Mouse (Mus musculus): ENCODE data around the gene Otop3. TPM values are rescaled to one million over a fixed set of nuclear protein-coding genes. Genes with fewer than 3 reads are reported as not detected.

Otop3 gene
- polyA plus RNA-seq, 1 experiment from 2014 or later, result 0.28 TPM

DNA sequence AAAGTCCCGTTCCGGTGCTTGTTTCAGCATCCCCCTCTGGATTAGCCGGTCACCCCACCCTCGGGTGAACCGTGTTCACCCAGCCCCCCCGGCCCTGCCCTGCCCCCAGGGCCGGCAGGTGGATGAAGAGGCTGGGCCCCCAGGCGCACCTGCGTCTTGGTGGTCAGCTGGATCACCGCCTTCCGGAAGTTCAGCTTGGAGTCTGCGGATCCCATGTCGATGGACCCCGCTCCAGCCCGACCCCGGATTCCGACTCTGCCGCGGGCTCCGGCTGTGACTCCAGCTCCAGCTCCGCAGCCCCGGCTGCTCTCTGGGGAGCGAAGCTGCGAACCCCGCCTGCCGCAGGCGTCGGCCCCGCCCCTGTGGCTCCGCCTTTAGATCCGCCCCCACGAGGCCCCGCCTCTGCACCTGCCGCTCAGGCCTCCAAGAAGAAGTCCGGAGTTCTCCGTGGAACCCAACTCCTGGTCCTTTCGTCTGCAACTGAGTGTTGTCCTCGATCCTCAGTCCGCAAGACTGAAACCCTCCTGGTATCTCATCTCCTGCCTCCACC lies 32.9 kb downstream of the Otop3 start, which contains the start of gene Hid1:
Hid1 (minus strand) TSS at position 362 of the 550 bp plus-strand sequence.
- Histone ChIP-seq H3K9me3 (no peaks in the 10 kb centered on the region), H3K4me1 (peaks cover 17% of the 10 kb centered on the region), H3K9ac (replicated peaks) (peak within 1 kb of the TSS; percentile 79), H3K27ac (replicated peaks) (peak within 1 kb of the TSS; percentile 67), H3K36me3 (no peaks in the 10 kb centered on the region), H3K4me2 (replicated peaks) (peak within 1 kb of the TSS; percentile 92), H3K4me3 (peak within 1 kb of the TSS; percentile 72), H3K27me3 (peaks cover 45% of the 10 kb centered on the region)
- ATAC-seq (ENCODE audit: low FRiP score, low read depth), result peak; percentile 75
- under 1% methylated on average over 39 of the region's 39 CpGs for WGBS

DNA sequence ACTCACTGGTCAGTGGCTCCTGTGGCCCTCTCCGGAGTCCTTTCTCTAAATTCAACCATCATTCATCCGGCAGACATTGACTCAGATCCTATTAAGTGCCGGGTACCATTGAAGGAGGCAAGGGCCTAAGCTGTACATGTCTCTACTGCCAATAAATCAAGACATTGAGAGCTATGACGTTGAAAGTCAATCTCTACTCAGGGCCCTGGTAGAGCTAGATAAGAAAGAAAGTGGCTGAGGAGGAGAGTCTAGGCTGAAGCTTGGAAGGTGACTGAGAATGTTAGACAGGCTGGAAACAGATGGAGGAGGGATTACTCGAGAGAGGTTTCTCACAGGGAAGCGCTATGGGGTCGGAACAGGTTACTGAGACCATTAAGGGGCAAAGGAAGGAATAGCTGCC lies 35.8 kb downstream of the Otop3 start:
- H3K27ac ChIP-seq (replicated peaks), result no peak overlapping the region
- no peaks in the 10 kb centered on the region for H3K9me3 ChIP-seq
- H3K4me1 ChIP-seq, result peaks cover 29% of the 10 kb centered on the region
- WGBS, result 67% methylated on average over 7 of the region's 7 CpGs
- H3K9ac ChIP-seq (replicated peaks), result no peak overlapping the region
- H3K36me3 ChIP-seq, result no peaks in the 10 kb centered on the region
- no peak overlapping the region for H3K4me3 ChIP-seq
- H3K4me2 ChIP-seq (replicated peaks), result no peak overlapping the region
- peaks cover 66% of the 10 kb centered on the region for H3K27me3 ChIP-seq
- no peak for ATAC-seq (ENCODE audit: low FRiP score, low read depth)

DNA sequence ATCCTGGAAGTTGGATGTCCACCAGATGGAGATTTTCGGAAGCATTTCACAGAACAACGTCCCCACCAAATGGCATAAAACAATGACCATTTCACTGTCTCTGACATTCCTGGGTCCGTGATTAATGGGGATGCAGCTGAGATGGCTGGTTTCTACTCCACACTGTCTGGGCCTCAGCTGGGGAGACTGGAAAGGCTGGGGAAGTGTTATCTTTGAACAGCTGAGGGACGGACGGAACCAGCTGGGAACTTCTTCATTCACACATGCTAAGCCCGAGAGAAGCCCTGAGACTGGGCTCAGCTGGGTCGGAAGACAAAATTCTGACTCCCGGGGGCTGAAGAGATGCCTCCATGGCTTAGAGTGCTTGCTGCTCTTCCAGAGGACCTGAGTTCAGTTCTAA lies 36.8 kb downstream of the Otop3 start:
- 67% methylated on average over 8 of the region's 8 CpGs for WGBS

DNA sequence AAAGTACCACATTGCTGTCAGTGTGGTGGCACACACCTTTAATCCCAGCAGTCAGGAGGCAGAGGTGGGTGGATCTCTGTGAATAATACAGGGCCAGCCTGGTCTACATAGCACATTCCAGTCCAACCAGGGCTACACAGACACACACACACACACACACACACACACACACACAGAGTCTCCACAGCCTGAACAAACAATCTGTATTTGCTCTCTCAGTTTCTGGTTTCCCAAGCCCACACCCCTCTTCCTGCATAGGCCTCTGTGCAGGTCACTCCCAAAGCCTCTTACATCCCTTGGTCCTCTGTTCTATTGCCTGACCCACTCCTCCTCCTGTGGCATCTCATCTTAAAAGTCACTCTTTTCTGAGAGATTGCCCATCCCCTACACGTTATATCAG lies 37.5 kb downstream of the Otop3 start:
- WGBS, result 65% methylated on average over 1 of the region's 1 CpGs
- Histone ChIP-seq H3K9ac (replicated peaks) (no peak overlapping the region), H3K4me1 (peaks cover 16% of the 10 kb centered on the region), H3K27me3 (peaks cover 62% of the 10 kb centered on the region), H3K4me3 (no peak overlapping the region), H3K36me3 (no peaks in the 10 kb centered on the region), H3K27ac (replicated peaks) (no peak overlapping the region), H3K4me2 (replicated peaks) (no peak overlapping the region), H3K9me3 (no peaks in the 10 kb centered on the region)
- no peak for ATAC-seq (ENCODE audit: low FRiP score, low read depth)

More for the DNA sequence above, 36.8 kb downstream of the Otop3 start:
- H3K27ac ChIP-seq (replicated peaks), result no peak overlapping the region
- no peak overlapping the region for H3K4me2 ChIP-seq (replicated peaks)
- H3K9ac ChIP-seq (replicated peaks), result no peak overlapping the region
- no peak overlapping the region for H3K4me3 ChIP-seq
- H3K9me3 ChIP-seq, result no peaks in the 10 kb centered on the region
- H3K36me3 ChIP-seq, result no peaks in the 10 kb centered on the region
- peaks cover 22% of the 10 kb centered on the region for H3K4me1 ChIP-seq
- peaks cover 63% of the 10 kb centered on the region for H3K27me3 ChIP-seq
- ATAC-seq (ENCODE audit: low FRiP score, low read depth), result no peak

DNA sequence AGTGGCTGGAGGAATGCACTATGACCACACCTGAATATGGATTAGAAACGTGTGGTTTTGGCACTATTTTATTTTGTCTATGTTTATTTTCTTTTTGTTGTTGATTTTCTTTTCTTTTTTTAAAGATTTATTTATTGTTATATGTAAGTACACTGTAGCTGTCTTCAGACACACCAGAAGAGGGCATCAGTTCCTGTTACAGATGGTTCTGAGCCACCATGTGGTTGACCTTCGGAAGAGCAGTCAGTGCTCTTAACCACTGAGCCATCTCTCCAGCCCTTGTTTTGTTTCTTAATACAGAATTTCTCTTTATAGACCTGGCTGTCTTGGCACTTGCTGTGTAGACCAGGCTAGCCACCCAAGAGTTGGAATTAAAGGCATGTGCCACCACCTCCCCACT lies 38.2 kb downstream of the Otop3 start:
- Histone ChIP-seq H3K4me2 (replicated peaks) (no peak overlapping the region), H3K27me3 (peaks cover 62% of the 10 kb centered on the region), H3K4me3 (no peak overlapping the region), H3K27ac (replicated peaks) (no peak overlapping the region), H3K36me3 (no peaks in the 10 kb centered on the region), H3K9ac (replicated peaks) (no peak overlapping the region), H3K4me1 (peaks cover 12% of the 10 kb centered on the region), H3K9me3 (no peaks in the 10 kb centered on the region)
- no peak for ATAC-seq (ENCODE audit: low FRiP score, low read depth)
- WGBS, result 46% methylated on average over 2 of the region's 2 CpGs

DNA sequence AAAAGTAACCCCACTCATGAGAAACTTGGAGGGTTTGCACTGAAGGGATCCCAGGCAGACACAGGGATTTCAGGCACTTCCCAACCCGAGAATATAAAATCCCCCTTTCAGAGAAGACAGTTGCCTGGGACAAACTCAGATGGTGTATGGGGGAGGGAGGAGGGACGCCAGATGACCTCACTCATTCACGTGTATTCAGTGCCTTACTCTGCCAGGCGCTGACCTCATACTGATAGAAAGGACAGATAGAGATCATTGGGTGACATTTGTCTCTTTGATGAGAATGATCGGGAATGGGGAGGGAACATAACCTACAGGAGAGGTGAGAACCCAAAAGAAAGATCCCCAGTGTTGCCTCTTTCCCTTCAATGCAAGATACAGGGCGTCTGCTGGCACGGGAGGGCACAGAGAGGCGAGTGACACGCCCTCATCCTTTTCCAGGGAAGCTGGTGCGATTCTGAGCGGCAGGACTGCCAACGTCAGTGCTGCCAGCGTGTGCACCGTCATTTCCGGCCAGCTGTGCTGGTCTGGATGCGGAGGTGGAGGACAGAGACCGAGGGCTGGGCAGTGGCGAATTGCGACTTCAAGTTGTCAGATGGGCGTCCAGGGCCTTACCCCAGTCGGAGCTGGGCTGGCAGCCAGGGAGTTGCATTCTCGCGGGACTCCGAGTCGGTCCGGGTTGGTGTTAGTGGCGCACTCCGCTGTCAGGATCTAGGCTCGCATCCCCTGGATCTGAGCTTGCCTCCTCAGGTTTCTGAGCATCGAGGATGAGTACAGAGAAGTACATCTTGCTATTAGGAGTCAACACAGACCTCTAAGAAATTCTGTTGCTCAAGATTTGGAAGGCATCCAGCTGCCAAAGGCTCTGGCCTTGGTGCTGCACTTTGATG lies 39.5 kb downstream of the Otop3 start:
- peak; percentile 44; the same call in 1 of the 2 replicates for ATAC-seq (ENCODE audit: low FRiP score, low read depth)
- peaks cover 54% of the 10 kb centered on the region for H3K27me3 ChIP-seq
- peak overlapping the region; percentile 80 for H3K4me2 ChIP-seq (replicated peaks)
- WGBS, result 2% methylated on average over 30 of the region's 30 CpGs
- H3K27ac ChIP-seq (replicated peaks), result no peak overlapping the region
- peaks cover 12% of the 10 kb centered on the region for H3K4me1 ChIP-seq
- no peaks in the 10 kb centered on the region for H3K36me3 ChIP-seq
- H3K9me3 ChIP-seq, result peaks cover 4% of the 10 kb centered on the region; the same call in 1 of the 2 replicates
- peak overlapping the region; percentile 69 for H3K9ac ChIP-seq (replicated peaks)
- H3K4me3 ChIP-seq, result peak overlapping the region; percentile 48

DNA sequence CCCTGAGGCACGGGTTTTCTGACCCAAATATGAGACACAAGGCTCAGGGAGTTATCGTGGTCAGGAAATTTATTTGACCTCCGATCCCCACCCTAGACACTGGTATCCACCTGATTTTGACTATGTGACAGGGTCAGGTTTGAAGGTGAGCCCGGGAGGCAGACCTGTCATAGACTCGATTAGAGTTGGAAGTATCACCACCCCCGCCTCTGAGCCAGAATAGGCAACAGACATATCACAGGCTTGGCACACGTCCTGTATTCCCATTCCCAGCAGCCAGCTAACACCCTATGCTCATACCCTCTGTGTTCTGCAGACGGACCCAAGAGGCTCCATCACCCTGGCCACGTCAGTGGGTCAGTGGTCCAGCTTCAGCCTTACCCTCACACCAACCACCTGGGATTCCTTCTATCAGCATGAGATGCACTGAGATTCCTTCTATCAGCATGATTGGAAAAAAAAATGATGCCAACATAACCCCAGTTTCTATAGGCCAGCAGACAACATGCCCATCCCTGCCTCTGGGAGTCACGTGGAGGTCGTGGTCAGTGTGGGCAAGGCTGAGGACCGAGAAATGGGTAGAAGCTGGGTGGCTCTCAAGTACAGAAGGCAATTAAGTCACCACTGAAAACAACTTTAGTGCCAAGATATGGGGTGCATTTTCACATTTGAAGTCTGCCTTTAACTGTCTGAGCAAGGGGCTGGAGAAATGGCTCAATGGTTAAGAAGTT lies 40.3 kb downstream of the Otop3 start:
- peak overlapping the region; percentile 48 for H3K4me3 ChIP-seq
- H3K9ac ChIP-seq (replicated peaks), result peak overlapping the region; percentile 69; the same call in 1 of the 2 replicates
- peaks cover 12% of the 10 kb centered on the region for H3K4me1 ChIP-seq
- no peak for ATAC-seq (ENCODE audit: low FRiP score, low read depth)
- H3K36me3 ChIP-seq, result no peaks in the 10 kb centered on the region
- H3K9me3 ChIP-seq, result peaks cover 4% of the 10 kb centered on the region; the same call in 1 of the 2 replicates
- 72% methylated on average over 12 of the region's 12 CpGs for WGBS
- peak overlapping the region; percentile 80 for H3K4me2 ChIP-seq (replicated peaks)
- H3K27ac ChIP-seq (replicated peaks), result no peak overlapping the region
- peaks cover 46% of the 10 kb centered on the region for H3K27me3 ChIP-seq

DNA sequence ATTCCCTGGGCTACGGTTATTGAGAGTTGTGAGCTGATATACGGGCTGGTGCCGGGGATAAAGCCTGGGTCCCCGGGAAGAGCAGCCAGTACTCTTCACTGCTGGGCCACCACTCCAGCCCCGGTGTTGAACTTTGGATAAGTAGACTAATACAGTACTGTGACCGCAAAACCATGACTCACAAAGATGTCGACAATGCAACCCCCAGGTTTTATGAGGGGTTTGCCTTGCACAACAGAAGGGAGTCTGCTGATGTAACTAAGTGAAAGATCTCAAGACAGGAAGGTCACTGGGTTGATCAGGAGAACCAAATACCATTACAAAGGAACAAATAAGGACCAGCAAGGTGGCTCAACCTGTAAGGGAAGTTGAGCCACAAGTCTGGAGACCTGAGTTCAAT lies 42.2 kb downstream of the Otop3 start:
- Histone ChIP-seq H3K36me3 (no peaks in the 10 kb centered on the region), H3K9ac (replicated peaks) (no peak overlapping the region), H3K4me3 (no peak overlapping the region), H3K27me3 (peaks cover 31% of the 10 kb centered on the region), H3K27ac (replicated peaks) (no peak overlapping the region), H3K4me2 (replicated peaks) (no peak overlapping the region), H3K4me1 (peaks cover 17% of the 10 kb centered on the region), H3K9me3 (peaks cover 4% of the 10 kb centered on the region; the same call in 1 of the 2 replicates)
- 77% methylated on average over 7 of the region's 7 CpGs for WGBS
- ATAC-seq (ENCODE audit: low FRiP score, low read depth), result no peak

DNA sequence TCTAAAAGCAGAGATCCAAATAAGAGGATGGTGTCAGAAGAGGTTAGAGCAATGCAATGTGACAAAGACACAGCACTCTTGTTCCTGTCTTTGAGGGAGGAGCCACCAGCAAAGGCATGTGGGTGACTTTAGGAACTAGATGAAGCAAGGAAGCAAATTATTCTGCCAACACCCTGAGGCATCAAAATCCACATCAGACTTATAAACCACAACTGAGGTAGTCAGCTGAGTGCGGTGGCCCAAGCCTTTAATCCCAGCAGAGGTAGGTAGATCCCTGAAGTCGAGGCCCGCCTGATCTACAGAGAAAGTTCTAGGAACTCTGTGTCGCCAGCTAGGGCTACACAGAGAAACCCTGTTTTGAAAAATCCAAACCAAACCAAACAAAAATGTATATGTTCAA lies 42.7 kb downstream of the Otop3 start:
- Histone ChIP-seq H3K27me3 (peaks cover 31% of the 10 kb centered on the region), H3K4me2 (replicated peaks) (no peak overlapping the region), H3K9ac (replicated peaks) (no peak overlapping the region), H3K27ac (replicated peaks) (no peak overlapping the region), H3K36me3 (no peaks in the 10 kb centered on the region), H3K9me3 (peaks cover 4% of the 10 kb centered on the region; the same call in 1 of the 2 replicates), H3K4me3 (no peak overlapping the region), H3K4me1 (peaks cover 17% of the 10 kb centered on the region)
- WGBS, result 90% methylated on average over 4 of the region's 4 CpGs
- no peak for ATAC-seq (ENCODE audit: low FRiP score, low read depth)

DNA sequence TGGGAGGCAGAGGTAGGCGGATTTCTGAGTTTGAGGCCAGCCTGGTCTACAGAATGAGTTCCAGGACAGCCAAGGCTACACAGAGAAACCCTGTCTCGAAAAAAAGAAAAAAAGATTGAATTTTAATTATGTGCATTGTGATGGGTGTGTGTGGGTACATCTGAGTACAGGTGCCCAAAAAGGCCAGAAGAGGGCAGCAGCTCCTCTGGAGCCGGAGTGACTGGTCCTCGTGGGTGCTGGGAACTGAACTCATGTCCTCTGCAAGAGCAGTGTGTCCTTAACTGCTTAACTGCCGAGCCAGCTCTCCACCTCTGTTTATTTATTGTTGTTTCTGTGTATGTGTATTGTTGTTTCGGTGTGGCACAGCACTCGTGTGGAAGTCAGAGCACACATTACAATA lies 43.3 kb downstream of the Otop3 start:
- no peak for ATAC-seq (ENCODE audit: low FRiP score, low read depth)
- Histone ChIP-seq H3K4me3 (no peak overlapping the region), H3K4me2 (replicated peaks) (no peak overlapping the region), H3K27ac (replicated peaks) (no peak overlapping the region), H3K36me3 (no peaks in the 10 kb centered on the region), H3K27me3 (peaks cover 30% of the 10 kb centered on the region), H3K4me1 (peaks cover 23% of the 10 kb centered on the region), H3K9me3 (peaks cover 4% of the 10 kb centered on the region; the same call in 1 of the 2 replicates), H3K9ac (replicated peaks) (no peak overlapping the region)
- 88% methylated on average over 7 of the region's 7 CpGs for WGBS

DNA sequence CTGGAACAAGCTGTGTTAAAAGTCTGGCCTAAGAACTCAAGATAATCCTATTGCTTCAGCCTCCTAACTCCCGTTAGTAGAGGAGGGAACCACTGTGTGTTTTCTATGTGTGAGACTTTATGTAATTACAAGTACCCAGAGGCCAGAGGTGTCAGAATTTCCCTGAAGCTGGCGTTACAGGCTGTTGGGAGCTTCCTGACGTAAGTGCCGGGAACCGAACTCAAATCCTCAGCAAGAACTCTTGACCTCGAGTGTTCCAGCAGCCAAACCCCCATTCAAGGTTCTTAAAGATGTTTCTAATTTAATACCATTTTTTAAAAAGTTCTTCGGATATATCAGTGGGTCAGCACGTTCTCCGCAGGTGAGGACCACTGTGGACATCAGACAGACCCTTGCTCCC lies 46.7 kb downstream of the Otop3 start:
- peak overlapping the region; percentile 95; the same call in 1 of the 2 replicates for H3K27ac ChIP-seq (replicated peaks)
- H3K9ac ChIP-seq (replicated peaks), result no peak overlapping the region; the same call in 1 of the 2 replicates
- H3K9me3 ChIP-seq, result peaks cover 4% of the 10 kb centered on the region; the same call in 1 of the 2 replicates
- H3K4me2 ChIP-seq (replicated peaks), result peak overlapping the region; percentile 86
- 11% methylated on average over 9 of the region's 9 CpGs for WGBS
- H3K4me1 ChIP-seq, result peaks cover 43% of the 10 kb centered on the region
- H3K36me3 ChIP-seq, result no peaks in the 10 kb centered on the region
- peak overlapping the region; percentile 91 for H3K4me3 ChIP-seq
- H3K27me3 ChIP-seq, result no peaks in the 10 kb centered on the region
- no peak for ATAC-seq (ENCODE audit: low FRiP score, low read depth)

Data from midbrain, embryonic 12.5 days (tissue).